Mouse (Mus musculus) hindbrain, embryonic 15.5 days (tissue): ENCODE measurements at regions not wholly inside any gene's neighbourhood (a gene's known extent, or its start where the extent isn't known, plus 50 kb on each side); places are given as distances from the start of the nearest gene placed in this dataset.
"Not testable (repeated sequence)": the region's sequence is repeated elsewhere in the genome, so short reads cannot be mapped to it uniquely, and the experiment has no call there.

Experiments used
- ATAC-seq: fragments of 200-750 bp; cut with Nextera tagmentation; 2 replicates; pipeline ENCODE4 v1.8.0; 2017; ENCODE audit warnings: low read depth, moderate number of reproducible peaks, moderate TSS enrichment; ENCODE audit not compliant: low FRiP score
- H3K27ac ChIP-seq: fragments of 300-500 bp; sonication (generic); replicated peaks from 2 replicates; pipeline ENCODE4 v1.5.1; 2015; ENCODE audit warnings: mild to moderate bottlenecking, inconsistent platforms
- H3K27me3 ChIP-seq: fragments of 300-500 bp; sonication (generic); 2 replicates; pipeline ENCODE4 v1.6.1; 2015; ENCODE audit warnings: control low read depth, inconsistent platforms
- H3K36me3 ChIP-seq: fragments of 300-500 bp; sonication (generic); 2 replicates; pipeline ENCODE4 v1.6.1; 2015; ENCODE audit warnings: control low read depth, inconsistent platforms
- H3K4me1 ChIP-seq: fragments of 300-500 bp; sonication (generic); replicated peaks from 2 replicates; pipeline ENCODE4 v1.6.1; 2015; ENCODE audit warnings: control low read depth, inconsistent platforms
- H3K4me2 ChIP-seq: fragments of 300-500 bp; sonication (generic); 2 replicates; pipeline ENCODE4 v1.6.1; 2015; ENCODE audit warnings: moderate library complexity, mild to moderate bottlenecking, inconsistent platforms
- H3K4me3 ChIP-seq: fragments of 300-500 bp; sonication (generic); 2 replicates; pipeline ENCODE4 v1.5.1; 2015; ENCODE audit warnings: mild to moderate bottlenecking, inconsistent platforms
- H3K9ac ChIP-seq: fragments of 300-500 bp; sonication (generic); 2 replicates; pipeline ENCODE4 v1.6.1; 2015; ENCODE audit warnings: inconsistent platforms
- H3K9me3 ChIP-seq: fragments of 300-500 bp; sonication (generic); 2 replicates; pipeline ENCODE4 v1.6.1; 2016; ENCODE audit warnings: control low read depth, inconsistent platforms
- WGBS: fragments of 180-500 bp; shearing (Covaris S2); methylation state at CpG from one replicate; pipeline ENCODE4 v1.1.7; 2015; 5-methylcytosine and 5-hydroxymethylcytosine counted together

DNA sequence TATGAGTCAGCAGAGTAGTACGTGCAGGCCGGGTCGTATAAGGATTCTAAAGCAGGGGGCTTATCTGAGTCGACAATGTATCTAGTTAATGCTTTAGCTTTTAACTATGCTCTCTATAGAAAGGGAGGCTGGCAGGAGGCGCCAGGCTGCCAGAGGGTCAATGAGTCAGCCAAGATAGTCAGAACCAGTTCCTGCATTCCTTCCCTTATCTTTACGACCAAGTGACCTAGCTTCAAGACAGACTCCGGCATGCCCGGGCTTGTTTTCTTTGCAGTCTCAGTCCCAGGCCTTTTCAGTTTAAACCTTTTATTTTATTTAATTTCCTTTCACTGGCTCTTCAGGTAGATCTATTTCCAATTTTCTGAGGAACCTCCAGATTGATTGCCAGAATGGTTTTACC is 374.0 kb upstream of the Nrxn1 start:
- Histone ChIP-seq H3K27me3 (no peaks in the 10 kb centered on the region), H3K4me1 (no peaks in the 10 kb centered on the region)
- 89% methylated on average over 8 of the region's 8 CpGs for WGBS

DNA sequence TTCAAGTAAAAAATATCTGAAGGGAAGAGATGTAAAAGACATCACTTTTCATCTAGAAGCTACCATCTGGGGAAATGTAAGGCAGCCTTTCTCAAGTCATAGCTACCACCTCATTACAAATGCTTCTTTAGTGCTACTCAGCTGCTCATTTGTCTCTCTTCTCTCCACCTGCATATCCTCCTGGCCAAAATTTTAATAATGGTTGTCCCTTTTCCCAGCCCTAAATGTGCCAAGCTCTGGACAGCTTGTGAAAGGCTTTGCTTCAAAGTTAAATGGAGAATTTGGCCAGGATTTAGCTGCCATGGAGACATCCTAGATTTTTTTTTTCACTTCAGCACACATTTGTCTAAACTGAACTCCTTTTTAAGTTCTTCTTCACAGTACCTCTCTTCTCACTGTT is 358.8 kb upstream of the Nrxn1 start:
- no peaks in the 10 kb centered on the region for H3K36me3 ChIP-seq
- ATAC-seq, result 0 out of 2 replicates have a peak, but pooled peaks have one; percentile 45
- H3K27me3 ChIP-seq, result no peaks in the 10 kb centered on the region
- H3K9me3 ChIP-seq, result no peaks in the 10 kb centered on the region
- no peaks in the 10 kb centered on the region for H3K4me1 ChIP-seq
- H3K4me2 ChIP-seq, result no peak overlapping the region
- H3K9ac ChIP-seq, result no peak overlapping the region
- no peak overlapping the region for H3K27ac ChIP-seq
- no peak overlapping the region for H3K4me3 ChIP-seq

More for the DNA sequence above, 374.0 kb upstream of the Nrxn1 start:
- Histone ChIP-seq H3K36me3 (no peaks in the 10 kb centered on the region), H3K9me3 (no peaks in the 10 kb centered on the region), H3K4me3 (no peak overlapping the region), H3K27ac (no peak overlapping the region), H3K4me2 (no peak overlapping the region), H3K9ac (no peak overlapping the region)
- no peak for ATAC-seq

DNA sequence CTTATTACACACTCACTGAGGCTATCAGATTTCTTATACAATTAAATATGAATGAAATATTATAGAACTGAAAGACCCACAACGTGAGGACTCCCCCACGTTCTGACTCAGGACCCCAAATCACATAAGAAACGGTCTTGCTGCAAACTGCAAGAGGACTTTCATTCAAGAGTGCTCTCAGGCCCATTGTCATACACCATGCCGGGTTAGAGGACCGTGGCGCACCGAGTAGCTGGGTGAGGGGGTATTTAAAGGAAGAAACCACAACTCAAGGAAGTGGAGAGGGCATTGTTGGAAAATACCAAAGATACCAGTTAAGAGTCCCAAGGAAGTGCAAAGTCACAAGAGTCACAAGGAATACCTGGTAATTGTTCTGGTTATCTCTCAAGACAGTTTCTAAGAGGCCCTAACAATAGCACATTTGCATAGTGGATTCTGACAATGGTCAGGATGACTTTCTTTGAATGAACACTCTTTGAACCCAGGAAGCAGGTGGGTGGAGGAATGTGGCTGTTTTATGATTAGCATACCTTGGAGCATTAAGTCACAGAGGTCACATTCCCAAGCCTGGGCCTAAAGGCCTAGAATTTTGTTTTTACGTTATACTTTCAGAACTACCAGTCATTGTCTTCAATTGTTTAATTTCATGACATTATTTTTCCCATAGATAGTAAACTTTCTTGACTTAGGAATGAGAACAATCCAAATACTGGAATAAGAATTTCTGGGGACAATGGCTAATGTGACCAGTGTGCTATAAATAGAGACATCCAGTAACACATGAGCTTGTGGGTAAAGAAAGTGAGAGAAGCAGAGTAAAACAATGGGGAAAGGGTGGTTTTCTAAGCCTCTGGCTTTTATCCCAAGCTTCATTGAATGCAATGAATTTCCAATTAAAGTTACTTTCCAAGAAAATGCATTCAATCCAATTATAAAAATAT is 339.2 kb upstream of the Nrxn1 start:
- WGBS, result 90% methylated on average over 8 of the region's 8 CpGs
- H3K9ac ChIP-seq, H3K27ac ChIP-seq, H3K4me2 ChIP-seq, H3K9me3 ChIP-seq, H3K36me3 ChIP-seq, H3K4me1 ChIP-seq, ATAC-seq, H3K4me3 ChIP-seq, H3K27me3 ChIP-seq: not testable (repeated sequence)

DNA sequence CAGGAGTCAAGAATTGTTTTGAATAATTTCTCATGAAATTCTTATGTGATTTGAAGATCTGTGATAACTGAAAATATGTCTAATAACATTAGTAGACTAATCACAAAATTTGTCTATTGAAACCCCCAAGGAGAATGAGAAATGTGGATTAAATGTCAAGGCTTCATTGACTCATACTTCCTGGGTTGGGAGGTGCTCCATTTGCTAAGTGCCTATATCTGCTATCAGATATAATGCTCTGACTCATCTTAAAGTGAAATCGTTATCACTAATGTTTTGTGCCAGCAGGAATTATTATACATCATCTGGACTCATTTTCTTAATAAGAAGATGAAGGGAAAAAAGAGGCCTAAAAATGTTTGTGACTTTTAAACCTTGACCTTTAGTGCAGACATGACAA is 337.5 kb upstream of the Nrxn1 start:
- Histone ChIP-seq H3K9ac (no peak overlapping the region), H3K4me1 (no peaks in the 10 kb centered on the region), H3K27me3 (no peaks in the 10 kb centered on the region), H3K4me2 (no peak overlapping the region), H3K9me3 (no peaks in the 10 kb centered on the region), H3K36me3 (no peaks in the 10 kb centered on the region), H3K4me3 (no peak overlapping the region), H3K27ac (no peak overlapping the region)
- 79% methylated on average over 1 of the region's 1 CpGs for WGBS
- no peak for ATAC-seq

DNA sequence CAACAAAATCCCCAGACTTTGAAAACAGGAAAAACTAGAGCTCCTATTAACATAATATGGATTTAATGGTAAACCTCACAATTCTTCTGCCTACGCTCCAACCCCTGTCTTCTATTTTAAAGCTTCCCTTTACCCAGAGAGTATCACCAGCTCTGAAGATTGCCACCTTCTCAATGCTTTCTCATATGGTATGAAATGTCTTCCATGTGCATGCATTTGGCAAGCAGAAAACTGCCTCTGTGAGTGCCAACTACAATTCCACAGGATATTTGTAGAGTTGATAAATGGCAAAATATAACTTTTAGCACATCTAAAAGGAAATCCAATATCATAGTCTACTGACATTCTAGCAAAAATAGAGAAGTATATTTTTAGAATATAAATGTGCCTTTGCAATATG is 332.2 kb upstream of the Nrxn1 start:
- Histone ChIP-seq H3K27ac (no peak overlapping the region), H3K4me1 (no peaks in the 10 kb centered on the region), H3K9me3 (no peaks in the 10 kb centered on the region), H3K36me3 (no peaks in the 10 kb centered on the region), H3K4me3 (no peak overlapping the region), H3K9ac (no peak overlapping the region), H3K4me2 (no peak overlapping the region), H3K27me3 (no peaks in the 10 kb centered on the region)
- ATAC-seq, result no peak
- WGBS, result 85% methylated on average over 1 of the region's 1 CpGs

DNA sequence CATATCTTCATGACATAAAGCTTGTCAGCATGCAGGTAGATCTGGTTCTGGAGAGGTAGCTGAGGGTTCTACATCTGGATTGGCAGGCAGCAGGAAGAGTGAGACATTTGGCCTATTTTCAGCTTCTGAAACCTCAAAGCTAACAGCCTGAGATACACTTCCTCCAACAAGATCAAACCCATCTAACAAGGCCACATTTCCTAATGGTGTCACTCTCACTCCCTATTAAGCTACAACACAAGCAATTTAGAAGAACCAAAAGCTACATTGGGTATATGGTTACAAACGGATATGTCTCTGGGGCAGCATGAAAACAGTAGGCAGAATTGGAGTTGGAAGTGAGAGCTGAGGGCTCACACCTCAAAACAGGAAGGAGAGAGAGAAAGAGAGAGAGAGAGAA is 325.7 kb upstream of the Nrxn1 start:
- WGBS, result 90% methylated on average over 1 of the region's 1 CpGs
- H3K4me2 ChIP-seq, result no peak overlapping the region
- ATAC-seq, result no peak
- no peak overlapping the region for H3K9ac ChIP-seq
- no peaks in the 10 kb centered on the region for H3K9me3 ChIP-seq
- no peaks in the 10 kb centered on the region for H3K4me1 ChIP-seq
- H3K4me3 ChIP-seq, result no peak overlapping the region
- H3K36me3 ChIP-seq, result no peaks in the 10 kb centered on the region
- no peak overlapping the region for H3K27ac ChIP-seq
- H3K27me3 ChIP-seq, result no peaks in the 10 kb centered on the region

DNA sequence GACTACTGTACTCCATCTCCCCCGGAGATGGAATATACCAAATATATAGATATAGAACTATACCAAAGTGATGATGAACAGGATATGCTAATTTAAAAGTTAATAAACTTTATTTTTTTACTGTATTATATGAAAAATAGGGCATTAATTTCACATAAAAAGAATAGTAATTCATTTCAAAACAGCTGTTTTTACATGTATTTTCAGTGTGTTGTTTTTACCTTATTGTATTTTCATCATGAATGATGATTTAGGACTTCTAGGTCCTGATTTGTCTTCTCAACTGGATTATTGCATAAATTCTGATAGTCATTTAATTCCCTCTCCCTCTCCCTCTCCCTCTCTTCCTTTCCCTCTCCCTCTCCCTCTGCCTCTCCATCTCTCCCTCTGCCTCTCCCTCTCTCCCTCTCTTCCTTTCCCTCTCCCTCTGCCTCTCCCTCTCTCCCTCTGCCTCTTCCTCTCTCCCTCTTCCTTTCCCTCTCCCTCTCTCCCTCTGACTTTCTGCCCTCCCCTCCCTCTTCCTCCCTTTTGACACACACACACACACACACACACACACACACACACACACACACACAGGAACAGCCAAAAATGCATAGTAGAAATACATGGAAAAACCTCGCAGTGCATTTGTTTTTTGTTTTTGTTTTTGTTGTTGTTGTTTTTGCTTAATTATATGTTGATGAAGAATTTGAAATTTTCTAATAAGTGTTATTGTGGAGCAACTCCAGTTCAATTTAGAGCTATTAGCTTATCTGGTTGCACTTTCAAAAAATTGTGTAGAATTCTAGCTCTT is 298.3 kb upstream of the Nrxn1 start:
- ATAC-seq, result no peak
- Histone ChIP-seq H3K36me3 (no peaks in the 10 kb centered on the region), H3K9me3 (no peaks in the 10 kb centered on the region), H3K4me1 (no peaks in the 10 kb centered on the region), H3K27ac (no peak overlapping the region), H3K9ac (no peak overlapping the region), H3K27me3 (no peaks in the 10 kb centered on the region), H3K4me3 (no peak overlapping the region), H3K4me2 (no peak overlapping the region)
- 97% methylated on average over 2 of the region's 2 CpGs for WGBS

DNA sequence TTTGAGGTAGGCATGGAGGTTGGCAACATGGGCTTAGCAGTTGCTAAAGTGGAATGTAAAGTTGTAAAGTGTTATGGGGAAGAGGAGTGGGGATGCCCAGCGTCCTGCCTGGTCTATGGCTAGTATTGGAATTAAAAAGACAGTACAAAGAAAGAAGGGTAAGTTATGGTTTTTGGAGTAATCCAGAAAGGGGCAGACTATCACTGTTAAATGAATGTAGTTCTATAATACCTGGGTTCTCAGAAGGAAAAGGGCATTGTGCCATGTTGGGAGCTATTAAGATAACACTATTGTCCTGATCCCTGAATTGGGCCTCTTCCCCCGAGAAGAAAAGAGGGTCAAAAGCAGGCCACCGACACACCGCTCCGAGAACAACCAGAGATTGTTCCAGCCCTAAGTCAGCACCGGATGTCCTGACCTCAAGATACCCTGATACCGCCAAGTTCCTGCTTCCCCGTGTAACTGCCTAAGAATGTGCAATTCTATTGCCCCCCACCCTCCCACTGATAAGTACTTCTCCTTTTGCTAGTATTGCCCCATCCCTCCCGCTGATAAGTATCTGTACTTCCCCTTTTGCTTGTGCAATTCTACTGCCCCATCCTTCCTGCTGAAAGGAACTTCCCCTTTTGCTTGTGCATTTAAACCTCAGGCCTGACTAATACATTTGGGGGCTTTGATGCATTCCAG is 297.2 kb upstream of the Nrxn1 start:
- not testable (repeated sequence) for H3K27me3 ChIP-seq, ATAC-seq, H3K4me1 ChIP-seq, H3K9ac ChIP-seq, H3K36me3 ChIP-seq, H3K27ac ChIP-seq, H3K4me2 ChIP-seq, H3K9me3 ChIP-seq, H3K4me3 ChIP-seq
- 86% methylated on average over 9 of the region's 9 CpGs for WGBS

DNA sequence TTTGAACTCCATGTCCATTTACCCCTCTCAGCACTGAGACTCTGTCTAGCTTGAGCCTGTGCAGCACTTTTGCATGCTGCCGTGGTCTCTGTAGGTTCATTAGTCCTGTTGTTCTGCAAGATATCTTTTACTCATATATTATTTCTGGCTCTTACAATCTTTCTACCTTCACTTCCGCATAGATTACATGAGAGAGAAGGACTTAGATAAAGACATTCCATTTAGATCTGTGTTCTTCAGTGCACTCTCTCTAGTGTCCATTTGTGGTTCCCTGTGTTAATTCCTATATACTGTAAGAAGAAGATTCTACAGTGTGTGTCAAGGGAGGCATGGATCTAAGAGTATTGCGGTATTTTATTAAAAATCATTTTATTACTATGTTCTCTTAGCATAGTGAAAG is 295.6 kb upstream of the Nrxn1 start:
- Histone ChIP-seq H3K36me3 (no peaks in the 10 kb centered on the region), H3K4me3 (no peak overlapping the region), H3K27ac (no peak overlapping the region), H3K4me2 (no peak overlapping the region), H3K27me3 (no peaks in the 10 kb centered on the region), H3K4me1 (no peaks in the 10 kb centered on the region), H3K9me3 (no peaks in the 10 kb centered on the region), H3K9ac (no peak overlapping the region)
- no peak for ATAC-seq
- WGBS, result 95% methylated on average over 3 of the region's 3 CpGs

DNA sequence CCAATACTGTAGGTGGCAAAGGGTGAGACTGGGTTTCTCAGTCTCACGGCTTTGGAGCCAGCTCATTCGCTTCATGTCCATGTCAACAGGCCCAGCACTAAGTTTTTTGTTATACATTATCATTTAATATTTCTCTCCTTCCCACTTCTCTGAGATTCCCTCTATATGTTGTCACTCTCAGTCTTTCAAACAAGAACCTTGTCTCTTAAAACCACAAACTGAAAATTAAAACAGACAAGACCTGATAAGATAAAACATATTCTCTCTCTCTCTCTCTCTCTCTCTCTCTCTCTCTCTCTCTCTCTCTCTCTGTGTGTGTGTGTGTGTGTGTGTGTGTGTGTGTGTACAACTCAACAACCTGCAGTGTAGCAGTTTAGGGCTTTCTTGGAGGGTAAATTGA is 295.2 kb upstream of the Nrxn1 start:
- WGBS, result 91% methylated on average over 2 of the region's 2 CpGs
- H3K27ac ChIP-seq, result no peak overlapping the region

DNA sequence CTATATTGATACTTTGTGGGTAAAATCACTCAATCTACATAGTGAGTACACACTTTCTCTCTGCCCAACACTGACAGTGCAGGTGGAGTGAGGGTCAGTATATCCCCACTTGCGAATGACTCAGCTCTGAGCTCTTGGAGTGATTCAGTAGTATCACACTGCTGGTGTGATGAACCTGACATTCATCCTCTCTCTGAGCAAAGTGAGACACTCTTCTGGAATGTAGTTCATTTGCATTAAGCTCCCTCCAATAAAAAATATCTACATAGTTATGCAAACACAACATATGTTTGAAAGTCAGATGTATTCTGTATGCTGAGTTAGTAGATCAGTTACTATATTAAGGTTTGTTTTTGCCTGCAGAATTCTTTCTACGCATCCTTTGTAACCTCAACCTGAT is 293.1 kb upstream of the Nrxn1 start:
- no peaks in the 10 kb centered on the region for H3K27me3 ChIP-seq
- H3K27ac ChIP-seq, result no peak overlapping the region
- no peak overlapping the region for H3K4me2 ChIP-seq
- H3K9ac ChIP-seq, result no peak overlapping the region
- H3K4me1 ChIP-seq, result no peaks in the 10 kb centered on the region
- 83% methylated on average over 2 of the region's 2 CpGs for WGBS
- H3K4me3 ChIP-seq, result no peak overlapping the region
- no peak for ATAC-seq
- no peaks in the 10 kb centered on the region for H3K36me3 ChIP-seq
- H3K9me3 ChIP-seq, result no peaks in the 10 kb centered on the region

More for the DNA sequence above, 295.2 kb upstream of the Nrxn1 start:
- Histone ChIP-seq H3K27me3 (no peaks in the 10 kb centered on the region), H3K4me3 (no peak overlapping the region), H3K36me3 (no peaks in the 10 kb centered on the region), H3K9me3 (no peaks in the 10 kb centered on the region), H3K9ac (no peak overlapping the region), H3K4me1 (no peaks in the 10 kb centered on the region), H3K4me2 (no peak overlapping the region)
- no peak for ATAC-seq

DNA sequence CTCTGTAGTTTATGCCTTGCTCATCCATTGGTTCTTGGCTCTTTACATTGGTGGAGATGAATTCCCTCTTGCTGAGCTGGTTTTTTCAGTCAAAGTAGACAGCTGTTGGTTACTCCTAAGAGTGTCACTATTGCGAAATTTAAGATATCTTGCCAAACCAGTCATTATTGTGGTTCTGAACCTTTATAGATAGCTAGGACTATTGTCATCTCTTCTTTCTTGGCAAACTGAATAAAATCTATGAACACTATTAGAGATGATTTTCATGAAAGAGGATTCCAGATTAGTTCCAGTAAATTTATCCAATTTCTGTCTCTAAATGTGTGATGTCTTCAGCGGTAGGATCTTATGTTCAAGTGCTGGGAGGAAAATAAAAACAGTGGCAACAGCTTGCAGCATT is 275.3 kb upstream of the Nrxn1 start:
- Histone ChIP-seq H3K27me3 (no peaks in the 10 kb centered on the region), H3K4me2 (no peak overlapping the region), H3K4me1 (no peaks in the 10 kb centered on the region), H3K36me3 (no peaks in the 10 kb centered on the region), H3K27ac (no peak overlapping the region), H3K9me3 (no peaks in the 10 kb centered on the region), H3K4me3 (no peak overlapping the region), H3K9ac (no peak overlapping the region)
- 85% methylated on average over 2 of the region's 2 CpGs for WGBS
- no peak for ATAC-seq
